Mouse (Mus musculus): Measurements from ENCODE around the gene Gpr173.
"Not testable (repeated sequence)": the region's sequence is repeated elsewhere in the genome, so short reads cannot be mapped to it uniquely, and the experiment has no call there.

Gpr173 gene

DNA sequence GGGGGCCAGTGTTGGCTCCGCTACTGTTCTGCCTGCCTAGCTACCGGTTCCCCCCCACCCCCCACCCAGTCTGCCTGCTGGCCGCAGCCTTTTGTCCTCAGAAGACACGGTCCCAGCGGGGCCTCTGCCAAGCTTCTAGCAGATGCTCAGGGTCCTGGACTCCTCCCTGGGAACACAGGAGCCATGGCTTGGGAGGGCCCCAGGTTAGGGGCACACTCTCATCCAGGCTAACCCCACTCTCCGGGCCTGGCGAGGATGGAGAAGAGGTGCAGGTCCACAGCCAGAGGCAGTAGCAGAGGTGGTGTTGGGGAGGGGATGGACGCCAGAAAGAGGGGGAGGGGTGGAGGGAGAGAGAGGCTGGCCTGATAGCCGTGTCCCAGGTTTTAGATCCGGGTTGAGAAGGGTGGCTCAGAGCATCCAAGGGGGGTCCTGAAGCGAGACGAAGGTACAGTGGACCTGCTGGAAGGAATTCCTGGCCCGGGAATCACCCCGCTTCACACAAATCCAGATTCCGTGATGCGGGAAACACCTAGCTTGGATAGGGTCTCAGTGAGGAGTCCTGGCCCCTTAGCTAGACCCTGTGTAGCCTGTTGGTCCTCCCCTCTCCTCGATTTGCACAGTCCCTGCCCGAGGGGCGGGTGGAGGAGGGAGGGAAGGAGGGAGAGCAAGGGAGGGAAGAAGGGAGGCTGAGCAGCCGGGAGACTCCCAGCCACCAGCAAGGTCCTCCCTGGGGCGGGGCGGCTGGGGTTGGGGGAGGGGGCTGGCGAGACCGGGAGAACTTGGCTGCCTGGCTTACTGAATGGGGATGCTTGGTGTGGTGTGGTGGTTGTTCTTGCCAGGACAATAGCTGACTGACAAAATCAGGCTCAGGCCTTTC, at the start of gene Gpr173:
Gene Gpr173 (minus strand): TSS at position 308 of the 877 bp plus-strand sequence.
- peak; percentile 11 for DNase-seq (ENCODE audit: low read depth, low spot score)

DNA sequence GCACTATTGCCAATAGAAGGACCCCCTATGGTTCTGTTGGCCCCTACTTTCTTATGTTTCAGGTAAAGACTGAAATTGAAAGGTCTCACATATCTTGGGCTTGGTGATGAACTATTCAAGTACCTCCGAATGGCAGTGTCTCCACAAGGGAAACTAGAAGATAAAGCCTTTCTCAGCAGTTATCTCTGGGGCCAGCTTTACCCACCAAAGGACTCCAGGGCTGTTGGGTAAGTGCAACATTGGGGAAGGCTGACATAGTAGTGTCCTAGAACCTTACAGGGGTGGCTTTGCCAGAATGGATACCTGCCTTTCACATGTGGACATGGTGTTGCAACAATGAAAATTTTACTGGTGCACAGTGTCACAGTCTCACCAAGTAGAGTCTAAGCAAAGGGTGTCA, 34.7 kb upstream of the Gpr173 start:
- no peak for DNase-seq (ENCODE audit: low read depth, low spot score)

DNA sequence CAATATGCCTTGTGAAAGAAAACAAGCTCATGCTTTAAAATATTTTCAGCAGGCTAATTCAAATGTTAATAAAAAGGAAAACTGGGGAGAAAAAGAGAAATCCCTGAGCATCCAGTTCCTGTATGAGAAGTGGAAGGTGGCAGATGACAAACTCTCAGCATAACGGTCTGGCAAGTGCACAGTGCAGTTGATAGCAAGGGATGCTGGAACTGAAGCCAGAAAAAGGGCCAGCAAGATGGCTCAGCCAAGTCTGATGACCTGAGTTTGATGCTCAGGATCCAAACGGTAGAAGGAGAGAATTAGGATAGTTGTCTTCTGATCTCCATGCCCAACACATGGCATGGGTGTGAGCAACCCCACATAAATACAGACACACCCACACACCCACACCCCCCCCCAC, 31.6 kb upstream of the Gpr173 start:
- DNase-seq (ENCODE audit: low read depth, low spot score), result no peak

DNA sequence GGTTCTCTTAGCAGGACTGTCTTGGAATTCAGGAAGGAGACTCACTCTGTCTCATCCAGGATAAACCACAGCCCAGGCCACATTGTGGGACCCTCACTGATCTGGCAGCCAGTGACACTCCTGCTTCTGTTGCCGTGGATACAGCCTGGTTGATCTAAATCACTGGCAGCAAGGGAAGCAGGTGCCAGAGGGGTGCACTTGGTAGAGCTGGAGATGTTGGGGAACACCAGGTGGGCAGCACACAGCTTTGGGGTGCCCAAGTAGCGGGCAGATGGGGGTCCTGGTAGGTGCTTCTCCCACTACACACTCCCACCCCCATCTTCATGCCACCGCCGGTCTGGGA, 479 bp downstream of the Gpr173 start:
- no peak for DNase-seq (ENCODE audit: low read depth, low spot score)

DNA sequence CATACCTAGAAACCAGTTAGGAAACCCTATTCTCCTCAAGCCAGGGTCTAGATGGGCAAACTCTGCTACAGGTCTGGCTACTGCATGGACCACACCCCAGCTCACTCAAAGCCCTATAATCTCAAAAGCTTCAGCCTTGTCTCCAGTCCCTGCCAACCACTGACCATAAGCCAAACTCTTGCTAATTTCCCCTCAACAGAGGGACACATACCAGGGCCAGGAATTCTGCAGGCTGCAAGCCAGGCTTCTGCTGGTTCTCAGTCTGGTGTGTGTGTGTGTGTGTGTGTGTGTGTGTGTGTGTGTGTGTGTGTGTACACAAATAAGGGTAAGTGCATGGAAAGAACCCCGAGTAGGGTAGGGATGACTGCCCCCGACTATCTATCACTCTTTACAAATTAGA, 2.1 kb downstream of the Gpr173 start:
- no peak for DNase-seq (ENCODE audit: low read depth, low spot score)

DNA sequence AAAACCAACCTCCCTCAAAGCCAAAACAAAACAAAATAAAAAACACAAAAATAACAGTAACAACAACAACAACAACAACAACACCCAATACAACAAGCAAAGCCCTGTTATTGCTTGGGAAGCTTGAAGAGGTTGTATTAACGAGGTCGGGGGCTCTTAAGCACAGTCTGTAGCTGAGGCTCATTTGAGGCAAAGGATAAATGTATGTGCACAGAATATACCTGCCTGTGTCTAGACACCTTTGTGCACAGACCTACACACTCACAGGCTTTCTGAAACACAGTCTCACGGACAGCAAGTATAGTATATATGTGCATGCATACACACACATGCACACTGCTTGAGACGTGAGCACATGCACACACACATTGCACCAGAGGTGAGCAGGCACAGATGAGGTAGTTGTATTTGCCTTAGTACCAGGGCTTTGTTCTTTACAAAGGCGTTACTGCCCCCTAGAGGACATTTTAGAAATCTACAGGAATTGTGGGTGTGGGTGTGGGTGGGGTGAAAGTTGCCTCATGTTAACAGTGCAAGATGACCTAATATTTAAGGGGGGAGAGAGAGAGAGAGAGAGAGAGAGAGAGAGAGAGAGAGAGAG, 15.9 kb downstream of the Gpr173 start:
- DNase-seq (ENCODE audit: low read depth, low spot score), result peak; percentile 13

DNA sequence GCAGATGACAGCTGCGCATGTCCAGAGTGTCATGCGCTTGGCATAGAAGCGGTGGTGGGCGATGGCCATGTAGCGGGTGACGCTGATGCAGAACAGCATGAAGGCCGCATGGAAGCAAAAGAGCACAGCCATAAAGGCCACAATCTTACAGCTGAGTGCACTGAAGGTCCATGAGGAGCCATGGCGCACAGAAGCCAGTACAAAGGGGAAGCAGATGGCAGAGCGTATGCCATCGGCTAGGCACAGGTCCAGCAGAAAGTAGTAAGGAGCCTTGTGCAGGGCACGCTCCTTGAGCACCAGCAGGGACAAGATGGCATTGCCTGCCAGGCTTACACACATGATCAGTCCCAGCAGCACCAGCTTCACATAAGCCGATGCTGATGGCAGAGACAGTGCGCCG, 21.5 kb downstream of the Gpr173 start:
- DNase-seq (ENCODE audit: low read depth, low spot score), result no peak

DNA sequence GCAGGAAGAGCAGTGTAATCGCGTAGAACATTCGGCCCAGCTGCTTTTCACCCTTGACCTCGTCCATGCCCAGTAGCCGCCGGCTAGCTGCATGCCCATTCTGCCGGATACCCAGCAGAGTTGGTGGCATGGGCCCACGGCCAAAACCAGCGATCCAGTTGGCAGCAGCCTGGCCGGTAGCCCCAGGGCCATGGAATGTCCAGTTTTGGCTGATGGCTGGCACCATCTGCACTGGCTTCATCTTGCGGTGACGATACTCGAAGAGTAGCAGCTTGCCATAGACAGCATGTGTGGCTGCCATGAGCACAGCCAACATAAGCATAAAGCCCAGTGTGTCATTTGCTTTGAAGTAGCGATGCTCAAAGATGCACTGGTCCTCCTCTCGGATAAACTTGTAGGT, 21.9 kb downstream of the Gpr173 start:
- DNase-seq (ENCODE audit: low read depth, low spot score), result no peak

DNA sequence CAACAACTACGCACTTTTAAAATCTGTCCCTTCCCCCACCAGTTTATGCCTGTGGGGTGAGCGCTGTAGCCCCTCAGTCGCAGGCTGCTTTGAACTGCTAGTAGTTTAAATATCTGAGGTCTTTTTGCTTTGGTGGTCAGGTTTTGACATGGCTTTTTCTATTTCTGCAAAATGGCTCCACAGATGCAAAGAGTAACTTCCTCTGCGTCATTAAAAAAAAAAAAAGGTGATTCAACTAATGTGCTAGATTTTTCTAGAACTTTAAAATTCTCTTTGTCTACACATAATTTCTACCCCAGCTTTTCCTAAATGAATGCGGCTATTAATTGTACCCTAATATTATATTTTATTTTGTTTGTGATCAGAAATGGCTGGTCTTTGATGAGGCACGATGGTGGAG, 25.6 kb downstream of the Gpr173 start:
- DNase-seq (ENCODE audit: low read depth, low spot score), result no peak

DNA sequence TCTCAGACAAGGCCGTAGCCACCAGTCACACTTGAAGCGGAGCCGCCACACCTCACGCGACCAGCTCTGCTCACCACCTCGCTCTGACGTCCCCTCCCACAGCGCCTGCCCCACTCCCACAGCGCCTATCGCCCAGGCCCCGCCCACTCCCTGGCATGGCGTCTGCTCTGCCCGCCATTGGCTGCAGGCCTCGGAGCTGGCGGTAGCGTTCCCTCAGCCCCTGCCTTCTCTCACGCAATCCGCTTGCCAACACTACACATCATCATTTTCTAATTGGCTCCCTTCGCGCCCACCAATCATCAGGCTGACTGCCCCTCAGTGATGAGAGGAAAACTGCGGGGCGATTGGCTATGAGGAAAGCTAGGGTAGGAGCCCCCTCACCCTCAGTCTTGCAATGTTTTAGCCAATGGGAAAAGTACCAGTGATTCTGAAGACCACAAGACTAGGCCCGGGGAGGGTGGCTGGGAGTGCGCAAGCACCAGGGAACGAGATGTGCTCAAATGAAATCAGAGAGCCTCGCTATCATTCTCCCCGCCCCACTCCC, 26.1 kb downstream of the Gpr173 start, which contains the start of gene Tspyl2:
Gene Tspyl2 (minus strand): TSS at position 68 of the 544 bp plus-strand sequence.
- peak; percentile 79 for DNase-seq (ENCODE audit: low read depth, low spot score)

DNA sequence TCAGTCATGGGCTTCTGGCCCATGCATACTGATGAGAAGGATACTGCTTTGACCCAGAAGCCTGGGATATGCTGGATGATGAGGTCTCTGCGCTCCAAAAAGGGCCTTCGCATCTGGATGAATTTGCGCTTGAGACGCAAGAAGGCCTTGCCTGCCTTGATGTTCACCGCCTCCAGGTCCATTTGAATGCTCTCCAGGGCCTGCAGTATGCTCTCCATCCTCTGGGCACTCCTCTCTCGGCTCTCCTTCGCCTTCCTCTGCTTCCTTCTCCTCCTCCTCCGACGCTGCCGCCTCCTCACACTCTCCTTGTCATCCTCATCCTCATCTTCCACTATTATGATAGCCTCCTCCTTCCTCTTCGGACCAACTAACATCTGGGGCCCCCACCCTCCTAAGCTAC, 27.0 kb downstream of the Gpr173 start:
- no peak for DNase-seq (ENCODE audit: low read depth, low spot score)

DNA sequence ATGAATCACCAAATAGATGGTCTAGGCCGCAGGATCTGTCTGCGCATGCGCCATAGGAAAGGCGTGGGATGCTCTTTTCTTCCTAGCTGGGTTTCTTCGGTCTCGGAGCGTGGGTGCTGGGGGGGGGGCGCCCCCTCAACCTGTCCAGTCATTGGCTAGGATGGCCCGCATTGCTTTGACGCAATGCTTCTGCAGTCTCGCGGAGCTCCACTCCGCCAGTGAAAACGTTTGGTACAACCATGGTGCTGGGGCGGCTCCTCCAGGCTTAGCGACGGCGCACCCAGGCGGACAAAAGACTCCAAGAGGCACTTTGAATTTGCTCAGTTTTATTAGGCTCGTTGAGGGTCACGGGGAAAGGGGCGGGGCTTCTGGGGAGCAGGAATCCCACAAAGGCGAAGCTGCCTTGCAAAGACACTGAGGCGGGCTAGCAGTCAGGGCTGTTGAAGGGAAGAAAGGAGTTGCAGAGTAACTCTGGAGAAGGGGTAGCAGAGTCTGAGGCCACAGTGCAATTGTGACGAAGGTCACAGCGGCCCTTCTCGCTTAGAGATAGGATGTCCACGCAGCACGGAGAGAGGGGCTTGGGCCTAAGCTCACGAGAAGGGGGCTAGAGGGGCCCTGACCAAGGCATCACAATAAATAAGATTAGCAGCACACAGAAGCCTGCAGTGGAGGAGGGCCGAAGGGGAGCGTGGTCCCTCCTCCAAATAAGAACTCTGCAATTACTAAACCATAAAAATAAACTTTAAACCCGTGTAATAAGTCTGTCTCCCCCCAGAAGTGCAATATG, 31.8 kb downstream of the Gpr173 start:
- peak; percentile 73 for DNase-seq (ENCODE audit: low read depth, low spot score)

DNA sequence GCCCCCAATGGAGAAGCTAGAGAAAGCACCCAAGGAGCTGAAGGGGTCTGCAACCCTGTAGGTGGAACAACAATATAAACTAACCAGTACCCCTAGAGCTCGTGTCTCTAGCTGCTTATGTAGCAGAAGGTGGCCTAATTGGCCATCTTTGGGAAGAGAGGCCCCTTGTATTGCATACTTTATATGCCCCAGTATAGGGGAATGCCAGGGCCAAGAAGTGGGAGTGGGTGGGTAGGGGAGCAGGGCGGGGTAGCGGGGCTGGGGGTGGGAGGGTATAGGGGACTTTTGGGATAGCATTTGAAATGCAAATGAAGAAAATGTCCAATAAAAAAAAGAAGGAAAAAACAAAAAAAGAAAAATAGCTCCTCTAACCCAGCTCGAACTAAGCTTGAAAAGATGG, 32.4 kb downstream of the Gpr173 start:
- not testable (repeated sequence) for DNase-seq (ENCODE audit: low read depth, low spot score)

DNA sequence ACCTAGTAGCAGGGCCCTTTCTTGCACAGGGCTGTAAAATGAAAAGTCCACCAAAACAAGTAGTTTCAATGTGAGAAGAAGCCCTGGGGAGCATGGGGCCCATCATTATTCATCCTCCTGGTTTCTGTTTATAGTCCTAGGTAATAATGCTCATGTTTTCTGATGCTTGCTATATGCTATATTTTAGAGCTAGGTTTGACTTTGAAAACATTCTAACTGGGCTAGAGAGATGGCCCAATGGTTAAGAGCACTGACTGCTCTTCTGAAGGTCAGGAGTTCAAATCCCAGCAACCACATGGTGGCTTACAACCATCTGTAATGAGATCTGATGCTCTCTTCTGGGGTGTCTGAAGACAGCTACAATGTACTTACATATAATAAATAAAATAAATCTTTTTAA, 39.1 kb downstream of the Gpr173 start:
- DNase-seq (ENCODE audit: low read depth, low spot score), result not testable (repeated sequence)

DNA sequence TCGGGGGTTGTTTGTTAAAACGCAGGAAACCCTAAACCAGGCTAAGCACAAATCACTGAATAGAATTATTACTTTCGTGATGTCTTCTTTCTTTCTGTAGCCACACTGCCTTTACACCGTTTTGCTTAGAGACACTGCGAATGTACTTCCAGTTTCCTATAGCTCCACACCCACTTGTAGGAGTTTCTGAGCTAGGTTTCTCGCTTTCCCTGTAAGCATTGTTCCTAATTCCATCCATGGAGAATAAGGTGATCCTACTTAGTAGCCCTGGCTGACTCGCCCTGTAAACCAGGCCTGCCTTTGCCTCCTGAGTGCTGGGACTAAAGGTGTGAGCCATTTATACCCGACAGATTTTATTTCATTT, 40.8 kb downstream of the Gpr173 start:
- DNase-seq (ENCODE audit: low read depth, low spot score), result no peak

DNA sequence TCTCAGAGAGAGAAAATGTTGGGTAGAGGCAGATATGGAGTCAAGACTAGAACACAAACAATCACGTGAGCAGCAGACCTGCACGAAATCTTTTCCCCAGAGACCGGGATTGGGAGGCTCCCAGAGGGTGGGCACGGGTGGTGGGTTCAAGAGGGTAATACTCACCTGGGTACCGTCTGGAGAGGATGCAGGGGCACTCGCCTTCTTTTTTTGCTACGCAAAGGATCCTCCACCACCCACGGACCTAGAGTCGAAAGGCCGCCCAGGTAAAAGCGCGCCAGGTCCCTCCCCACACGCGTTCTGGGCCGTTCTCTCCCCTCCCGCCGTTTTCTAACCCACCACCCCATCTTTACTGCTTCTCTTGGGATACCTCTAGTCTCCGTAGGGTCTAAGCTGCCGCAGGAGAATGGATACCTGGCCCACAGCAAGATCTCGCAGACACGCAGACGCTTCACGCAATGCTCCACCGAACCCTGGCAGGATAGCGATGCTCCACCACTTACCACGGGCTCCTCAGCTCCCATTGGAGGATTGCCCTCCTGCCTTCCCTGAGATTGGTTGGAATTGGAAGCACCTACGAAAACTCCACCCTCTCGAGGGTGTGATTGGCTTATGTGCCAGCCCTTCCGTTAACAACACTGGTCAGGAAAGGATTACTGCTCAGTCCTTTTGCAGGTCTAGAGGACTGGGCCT, 41.4 kb downstream of the Gpr173 start, which contains the start of gene Kantr:
Gene Kantr (minus strand): TSS at position 500 of the 693 bp plus-strand sequence.
- no peak for DNase-seq (ENCODE audit: low read depth, low spot score)

DNA sequence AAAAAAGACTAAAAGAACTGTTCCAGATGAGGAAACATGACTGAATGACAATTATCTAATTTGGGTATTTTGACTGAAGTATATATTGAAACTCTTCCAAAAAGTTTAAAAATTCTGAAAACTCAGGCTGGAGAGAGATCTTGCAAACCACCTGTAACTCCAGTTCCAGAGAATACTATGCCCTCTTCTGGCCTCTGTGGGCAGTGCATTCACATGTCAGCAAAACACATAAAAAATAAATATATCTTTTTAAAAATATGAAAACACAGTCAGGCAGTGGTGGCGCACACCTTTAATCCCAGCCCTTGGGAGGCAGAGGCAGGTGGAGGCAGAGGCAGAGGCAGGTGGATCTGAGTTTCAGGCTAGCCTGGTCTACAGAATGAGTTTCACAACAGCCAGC, 44.9 kb downstream of the Gpr173 start:
- no peak for DNase-seq (ENCODE audit: low read depth, low spot score)

DNA sequence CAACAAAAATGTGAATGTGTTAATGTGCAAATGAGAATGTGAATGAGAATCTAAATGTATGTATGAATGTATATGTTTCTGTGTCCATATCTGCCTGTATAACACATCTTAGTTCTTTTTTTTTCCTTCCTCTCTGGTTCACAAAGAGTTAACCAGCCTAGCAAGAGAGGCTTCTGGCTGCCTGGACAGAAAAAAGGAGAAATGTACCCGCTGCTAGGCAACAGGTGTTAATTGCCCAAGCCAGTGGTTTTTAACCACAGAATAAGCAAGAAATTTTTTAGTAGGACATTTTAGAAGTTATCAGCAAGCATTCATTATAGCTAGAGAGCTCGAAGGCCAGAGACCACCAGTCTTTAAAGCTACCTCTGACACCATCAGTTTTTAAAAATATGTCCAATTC, 45.7 kb downstream of the Gpr173 start:
- no peak for DNase-seq (ENCODE audit: low read depth, low spot score)

DNA sequence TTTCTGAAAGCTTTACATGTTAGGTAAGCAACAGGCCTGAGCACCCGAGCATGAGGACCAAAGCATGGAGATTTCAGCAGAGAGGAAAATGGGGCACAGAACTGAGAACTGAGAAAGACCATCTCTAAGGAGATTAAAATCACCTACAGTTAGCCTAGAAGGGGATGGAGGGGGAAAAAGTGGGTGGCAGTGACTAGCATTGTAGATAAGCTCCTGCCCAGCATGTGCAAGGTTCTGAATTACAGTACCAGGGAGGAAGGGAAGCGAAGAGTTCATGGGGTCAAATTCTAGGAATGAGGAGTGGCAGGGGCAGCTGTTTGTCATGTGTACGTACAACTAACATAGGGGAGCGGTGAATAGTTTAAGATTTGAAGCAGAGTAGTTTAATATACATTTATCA, 48.0 kb downstream of the Gpr173 start:
- DNase-seq (ENCODE audit: low read depth, low spot score), result no peak

DNA sequence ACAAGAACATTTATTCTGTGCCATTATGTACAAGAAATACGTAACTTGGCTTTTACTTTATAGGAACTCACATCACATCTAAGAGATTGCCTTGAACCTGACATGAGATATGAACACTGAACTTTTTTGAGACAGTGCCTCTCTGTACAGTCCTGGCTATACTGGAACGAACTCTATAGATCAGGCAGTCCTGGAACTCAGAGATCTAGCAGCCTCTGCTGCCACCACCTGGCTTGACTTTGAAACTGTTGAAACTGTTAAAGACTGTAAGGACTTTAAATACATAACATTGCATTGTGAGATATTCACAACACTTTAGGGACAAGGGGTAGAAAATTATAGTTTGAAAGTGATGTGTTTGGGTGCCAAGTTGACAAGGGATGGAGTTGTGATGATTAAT, 60.6 kb downstream of the Gpr173 start:
- no peak for DNase-seq (ENCODE audit: low read depth, low spot score)

DNA sequence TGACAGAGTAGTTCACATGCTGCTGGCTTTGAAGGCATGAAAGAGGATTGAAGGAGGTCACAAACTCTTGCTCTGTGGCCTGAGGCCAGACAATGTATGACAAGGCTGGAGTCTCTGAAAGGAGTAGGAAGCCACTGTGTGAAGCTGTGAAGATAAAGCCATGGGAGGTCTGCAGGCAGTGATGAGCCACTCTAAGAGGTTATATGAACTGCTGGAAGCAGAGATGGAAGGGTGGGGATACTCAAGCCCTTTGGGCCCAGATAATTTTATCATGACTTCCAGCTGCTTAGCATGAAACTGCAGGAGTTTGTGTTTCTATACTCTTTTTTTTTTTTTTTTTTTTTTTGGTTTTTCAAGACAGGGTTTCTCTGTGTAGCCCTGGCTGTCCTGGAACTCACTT, 61.1 kb downstream of the Gpr173 start:
- DNase-seq (ENCODE audit: low read depth, low spot score), result no peak

DNA sequence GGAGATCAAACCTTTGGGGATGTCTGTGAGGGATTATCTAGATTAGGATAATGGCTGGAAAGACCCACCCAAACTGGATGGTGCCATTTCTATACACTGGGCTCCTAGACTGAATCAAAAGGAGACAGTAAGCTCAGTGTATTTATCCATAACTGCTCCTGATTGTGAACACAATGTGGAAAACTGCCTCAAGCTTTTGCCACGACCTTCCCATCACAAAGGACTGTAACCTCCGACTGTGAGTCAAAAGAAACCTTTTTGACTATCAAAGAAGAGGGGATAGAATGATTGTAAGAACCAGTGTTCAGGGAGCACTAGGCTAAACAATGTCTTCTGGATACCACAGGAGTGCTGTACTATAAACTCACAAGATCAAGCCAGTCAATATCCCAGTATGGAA, 62.3 kb downstream of the Gpr173 start:
- DNase-seq (ENCODE audit: low read depth, low spot score), result no peak
